Mouse (Mus musculus) embryonic fibroblast, embryonic 13.5 days (primary cell): ENCODE measurements around the gene Aldh3a2. TPM values are rescaled to one million over a fixed set of nuclear protein-coding genes. Genes with fewer than 3 reads are reported as not detected.

Source experiments
- H3K27ac ChIP-seq: 2 replicates; pipeline ENCODE4 v1.5.1; 2012; ENCODE audit warnings: low read length, control low read depth, inconsistent platforms; ENCODE audit not compliant: insufficient read depth
- H3K4me1 ChIP-seq: 2 replicates; pipeline ENCODE4 v1.6.1; 2011; ENCODE audit warnings: low read length; ENCODE audit not compliant: control insufficient read depth, insufficient read depth
- H3K4me3 ChIP-seq: 2 replicates; pipeline ENCODE4 v1.5.1; 2011; ENCODE audit warnings: mild to moderate bottlenecking, control low read depth, low read length; ENCODE audit not compliant: insufficient read depth
- CTCF ChIP-seq: IDR thresholded peaks from 2 replicates; pipeline ENCODE4 v1.5.1; 2011; ENCODE audit warnings: mild to moderate bottlenecking, control low read depth, low read length, moderate library complexity, borderline replicate concordance; ENCODE audit not compliant: insufficient read depth
- POLR2A ChIP-seq: IDR thresholded peaks from 2 replicates; pipeline ENCODE4 v1.6.1; 2011; ENCODE audit warnings: low read depth, mild to moderate bottlenecking, control low read depth, low read length, moderate library complexity
- polyA plus RNA-seq: library from polyadenylated mRNA; stranded (reverse); fragments of >200 nt; gene quantifications from 2 replicates; pipeline ENCODE4 v1.2.4, GENCODE M21; 2011; ENCODE audit warnings: low read depth; ENCODE audit not compliant: missing spikeins, insufficient read length

Aldh3a2 gene
- polyA plus RNA-seq, 1 experiment, result 50.3 TPM

DNA sequence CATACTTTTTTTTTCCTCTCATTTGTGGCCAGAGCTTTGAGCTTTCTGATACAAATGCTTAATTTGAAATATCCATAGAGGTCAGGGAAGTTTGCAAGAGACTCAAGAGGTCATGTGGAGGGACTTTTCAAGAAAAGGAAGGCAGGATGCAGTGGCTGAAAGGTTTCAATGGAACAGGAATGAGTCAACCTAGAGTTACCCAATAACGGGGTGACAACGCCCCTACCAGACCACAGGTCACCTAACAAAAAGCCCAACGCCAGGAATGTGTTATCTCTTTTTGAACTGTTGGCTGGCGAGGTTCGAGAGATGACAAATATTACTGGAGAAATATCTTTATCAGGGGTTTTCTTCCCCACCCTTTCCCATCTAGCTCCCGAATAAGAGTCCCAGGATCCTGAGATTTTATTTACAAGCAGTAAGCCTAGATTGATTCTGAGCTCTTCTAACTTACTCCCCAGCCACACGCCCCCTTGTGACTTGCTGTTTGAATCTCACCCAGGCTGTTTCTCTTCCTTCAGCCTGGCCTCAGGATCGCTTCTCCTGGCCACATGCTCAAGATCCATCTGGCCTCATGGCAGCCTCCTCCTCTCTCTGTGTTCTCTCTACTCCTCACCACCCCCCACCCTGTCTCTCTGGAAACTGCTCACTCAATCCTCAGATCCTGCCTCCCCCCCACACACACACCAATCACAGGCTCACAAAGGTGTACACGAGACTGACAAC lies 46.9 kb downstream of the Aldh3a2 start:
- H3K4me3 ChIP-seq, result no peak overlapping the region
- no peak for TF ChIP-seq POLR2A
- no peak for TF ChIP-seq CTCF
- H3K4me1 ChIP-seq, result no peaks in the 10 kb centered on the region
- no peak overlapping the region for H3K27ac ChIP-seq

DNA sequence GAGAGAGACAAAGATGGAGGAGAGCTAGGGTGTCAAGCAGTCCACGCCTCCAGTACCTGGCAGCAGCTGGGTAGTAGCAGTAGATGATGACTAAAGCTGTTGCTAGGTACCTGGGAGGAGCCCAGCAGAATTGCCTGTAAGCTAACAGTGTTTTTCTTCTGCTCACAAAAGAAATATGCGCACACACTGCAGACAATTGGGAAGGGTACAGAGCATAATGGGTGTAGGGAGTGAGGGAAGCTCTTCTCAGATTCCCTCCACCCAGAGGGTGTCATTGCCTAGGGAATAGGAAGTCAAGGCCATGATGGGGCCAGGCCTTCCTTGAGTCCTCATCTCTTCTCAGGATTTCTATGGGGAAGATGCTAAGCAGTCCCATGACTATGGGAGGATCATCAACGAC lies 51.3 kb downstream of the Aldh3a2 start:
- TF ChIP-seq CTCF (no peak), POLR2A (no peak)
- Histone ChIP-seq H3K4me3 (no peak overlapping the region), H3K4me1 (no peaks in the 10 kb centered on the region), H3K27ac (no peak overlapping the region)

DNA sequence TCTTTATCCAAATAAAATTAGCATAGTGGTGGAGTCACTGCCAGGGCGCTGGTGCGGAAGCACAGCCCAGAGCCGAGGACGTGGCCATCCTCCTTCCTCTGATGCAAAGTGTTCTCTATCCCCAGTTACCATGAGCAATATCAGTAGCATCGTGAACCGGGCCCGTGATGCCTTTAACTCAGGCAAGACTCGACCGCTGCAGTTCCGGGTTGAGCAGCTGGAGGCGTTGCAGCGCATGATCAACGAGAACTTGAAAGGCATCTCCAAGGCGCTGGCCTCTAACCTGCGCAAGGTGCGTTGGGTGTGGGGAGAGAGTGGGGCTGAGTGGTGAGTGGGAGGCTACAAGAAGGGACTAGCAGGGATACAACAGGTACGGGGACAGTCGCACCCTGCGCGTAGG lies 55.2 kb downstream of the Aldh3a2 start:
- TF ChIP-seq POLR2A (no peak), CTCF (no peak)
- H3K27ac ChIP-seq, result no peak overlapping the region
- H3K4me1 ChIP-seq, result no peaks in the 10 kb centered on the region
- H3K4me3 ChIP-seq, result no peak overlapping the region

DNA sequence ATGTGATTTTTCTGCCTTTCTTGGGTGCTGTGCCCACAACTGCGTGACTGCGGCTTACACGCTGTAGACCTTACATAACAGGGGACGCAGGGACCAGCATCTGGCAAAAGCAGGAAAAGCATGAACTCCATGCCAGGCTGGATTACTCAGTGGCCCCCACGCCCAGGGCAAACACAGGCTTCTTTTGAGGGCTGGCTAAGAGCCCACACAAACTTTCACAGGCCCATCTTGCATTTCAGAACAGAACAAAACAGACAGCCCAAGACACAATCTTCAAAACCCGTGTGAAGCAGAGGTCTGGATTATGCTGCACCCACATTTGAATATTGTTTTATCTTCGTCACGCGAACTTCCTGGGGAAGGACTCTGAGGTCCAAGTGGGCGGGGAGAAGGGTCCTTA lies 58.9 kb downstream of the Aldh3a2 start:
- no peak for TF ChIP-seq POLR2A
- TF ChIP-seq CTCF, result no peak
- H3K27ac ChIP-seq, result no peak overlapping the region
- H3K4me1 ChIP-seq, result no peaks in the 10 kb centered on the region
- no peak overlapping the region for H3K4me3 ChIP-seq

DNA sequence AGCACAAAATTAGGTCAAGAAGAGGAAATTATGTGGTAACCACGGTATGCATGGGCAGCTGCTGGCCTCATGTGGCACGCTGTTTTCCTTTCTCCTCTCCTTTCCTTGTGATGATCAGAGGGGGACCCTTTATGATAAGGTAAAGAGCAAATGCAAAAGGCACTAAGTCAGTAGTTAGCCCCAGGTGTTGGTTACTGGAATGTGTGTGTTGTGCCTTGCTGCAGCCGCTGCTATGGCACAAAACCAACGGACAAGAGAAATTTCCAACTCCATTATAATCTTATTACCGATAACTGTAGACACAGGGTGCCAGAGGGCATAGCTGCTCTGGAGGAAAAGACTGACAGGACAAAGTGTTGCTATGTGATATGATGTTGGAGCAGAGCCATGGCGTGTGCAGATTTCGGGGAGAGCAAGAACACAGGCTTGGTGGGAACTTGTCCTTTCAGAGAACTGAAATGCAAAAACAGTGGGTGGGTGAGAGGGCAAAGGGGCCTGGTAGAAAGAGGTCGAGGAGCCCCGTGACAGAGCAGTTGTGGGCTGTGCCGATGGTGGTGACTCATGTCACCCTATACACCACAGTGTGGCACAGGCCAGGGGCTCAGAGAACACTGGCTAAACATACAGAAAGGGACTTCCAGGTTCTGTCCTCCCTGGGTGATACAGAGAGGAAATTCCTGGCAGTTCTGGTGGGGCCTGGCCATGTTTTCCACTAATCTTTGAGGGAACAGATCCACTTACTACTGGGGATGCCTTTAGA lies 59.6 kb downstream of the Aldh3a2 start, which contains the start of gene Aldh3a1:
Gene Aldh3a1, plus strand, starts transcription at position 51 of the 760 bp plus-strand sequence.
- H3K27ac ChIP-seq, result no peak within 1 kb of the TSS
- H3K4me1 ChIP-seq, result no peaks in the 10 kb centered on the region
- no peak within 1 kb of the TSS for H3K4me3 ChIP-seq
- TF ChIP-seq POLR2A (no peak), CTCF (no peak)

DNA sequence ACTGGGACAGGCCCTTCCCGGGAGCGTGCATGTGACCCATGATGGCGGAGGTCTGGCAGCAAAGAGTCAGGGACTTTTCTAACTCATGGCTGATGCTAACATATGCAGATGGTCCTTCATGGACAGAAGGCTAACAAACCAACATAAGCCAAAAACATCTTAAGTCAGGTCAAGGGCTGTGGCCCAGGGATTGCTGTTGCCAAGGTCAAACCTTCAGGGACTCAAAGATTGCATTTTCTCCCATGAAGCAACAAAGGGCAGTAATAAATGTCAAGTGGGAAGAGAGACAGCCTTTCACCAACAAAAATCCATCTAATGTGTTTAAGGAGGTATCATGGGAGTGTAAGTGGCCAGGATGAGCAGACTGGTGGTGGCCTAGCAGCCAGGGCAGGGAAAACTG lies 61.1 kb downstream of the Aldh3a2 start:
- Histone ChIP-seq H3K4me3 (no peak overlapping the region), H3K4me1 (no peaks in the 10 kb centered on the region), H3K27ac (no peak overlapping the region)
- TF ChIP-seq CTCF (no peak), POLR2A (no peak)

GRCm38 (mm10) chr11:61205167-61205950 lies 61.9 kb downstream of the Aldh3a2 start:
- H3K27ac ChIP-seq, result no peak overlapping the region
- H3K4me1 ChIP-seq, result no peaks in the 10 kb centered on the region
- H3K4me3 ChIP-seq, result no peak overlapping the region
- no peak for TF ChIP-seq CTCF
- no peak for TF ChIP-seq POLR2A

- peaks cover 9% of the 10 kb centered on the region for H3K4me1 ChIP-seq
- H3K27ac ChIP-seq, result no peak overlapping the region
- TF ChIP-seq POLR2A (no peak), CTCF (no peak)
- no peak overlapping the region for H3K4me3 ChIP-seq
Measured at GRCm38 (mm10) chr11:61202810-61203209, 64.5 kb downstream of the Aldh3a2 start.

- Histone ChIP-seq H3K4me3 (no peak overlapping the region), H3K27ac (no peak overlapping the region), H3K4me1 (peaks cover 9% of the 10 kb centered on the region)
- TF ChIP-seq CTCF (no peak), POLR2A (no peak)
Measured at GRCm38 (mm10) chr11:61202186-61202585, 65.1 kb downstream of the Aldh3a2 start.

- TF ChIP-seq CTCF, result no peak
- TF ChIP-seq POLR2A, result no peak
- Histone ChIP-seq H3K4me1 (peaks cover 9% of the 10 kb centered on the region), H3K27ac (no peak overlapping the region), H3K4me3 (no peak overlapping the region)
Measured at GRCm38 (mm10) chr11:61199620-61200362, 67.5 kb downstream of the Aldh3a2 start.
